Mouse (Mus musculus) spleen, adult 2 months (tissue): ENCODE data around the gene Cobl. TPM values are rescaled to one million over a fixed set of nuclear protein-coding genes. Genes with fewer than 3 reads are reported as not detected.

ENCODE experiments used
- DNase-seq, 2 experiments: peaks; one replicate each; pipeline versions ENCODE4 v3.0.0 to v3.0.0-alpha.2; 2012 to 2021; ENCODE audit warnings: low spot score in 2 of 2, low read depth in 1 of 2
- H3K27ac ChIP-seq: fragments of 200-500 bp; 2 replicates; pipeline ENCODE4 v1.5.1; 2012; ENCODE audit warnings: low read length, inconsistent platforms; ENCODE audit not compliant: insufficient read depth
- H3K27me3 ChIP-seq: fragments of 200-500 bp; 2 replicates; pipeline ENCODE4 v1.6.1; 2012; ENCODE audit warnings: mild to moderate bottlenecking, moderate library complexity, low read length, inconsistent platforms; ENCODE audit not compliant: control insufficient read depth, insufficient read depth
- H3K36me3 ChIP-seq: fragments of 200-500 bp; 2 replicates; pipeline ENCODE4 v1.6.1; 2012; ENCODE audit warnings: mild to moderate bottlenecking, low read length, inconsistent platforms; ENCODE audit not compliant: control insufficient read depth, insufficient read depth
- H3K4me1 ChIP-seq: fragments of 200-500 bp; 2 replicates; pipeline ENCODE4 v1.6.1; 2011; ENCODE audit warnings: inconsistent platforms; ENCODE audit not compliant: control insufficient read depth, insufficient read depth, insufficient read length
- H3K4me3 ChIP-seq: fragments of 200-500 bp; 2 replicates; pipeline ENCODE4 v1.5.1; 2011; ENCODE audit warnings: mild to moderate bottlenecking, inconsistent platforms; ENCODE audit not compliant: insufficient read depth, insufficient read length; ENCODE audit errors: extremely low read depth
- CTCF ChIP-seq: fragments of 200-500 bp; IDR thresholded peaks from 2 replicates; pipeline ENCODE4 v1.5.1; 2011; ENCODE audit warnings: mild to moderate bottlenecking, inconsistent platforms; ENCODE audit not compliant: insufficient read depth, insufficient read length, insufficient replicate concordance; ENCODE audit errors: extremely low read depth
- POLR2A ChIP-seq: fragments of 200-500 bp; IDR thresholded peaks from 2 replicates; pipeline ENCODE4 v1.6.1; 2011; ENCODE audit warnings: low read depth, low read length, inconsistent platforms
- WGBS: fragments of 180-500 bp; shearing (Covaris S2); methylation state at CpG from one replicate; pipeline ENCODE4 v1.1.7; 2018; 5-methylcytosine and 5-hydroxymethylcytosine counted together
- polyA plus RNA-seq: library from polyadenylated mRNA; depleted of rRNA; stranded (reverse); fragments of >200 nt; gene quantifications from 2 replicates; pipeline ENCODE4 v1.2.3, GENCODE M21; 2012

Cobl gene
- polyA plus RNA-seq, 1 experiment = 0.32 TPM

DNA sequence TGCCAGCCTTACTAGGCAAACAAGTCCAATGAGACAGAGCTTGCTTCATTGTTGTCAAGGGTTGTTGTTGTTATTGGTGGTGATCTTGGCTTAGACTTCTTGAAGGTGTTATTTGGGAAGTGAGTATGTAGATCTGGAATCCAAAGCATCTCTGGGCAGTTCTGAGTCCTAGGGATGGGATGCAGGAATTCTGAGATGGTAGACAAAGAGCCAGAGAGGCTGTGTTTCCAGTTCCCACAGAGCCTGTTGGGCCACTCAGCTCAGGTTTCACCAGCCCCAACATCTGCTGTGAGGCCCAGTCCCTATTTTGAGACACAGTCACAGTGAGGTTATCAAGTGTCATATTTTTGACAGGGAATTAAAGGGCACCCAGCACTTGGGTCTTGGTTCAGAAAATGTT, 68.6 kb downstream of the Cobl start:
- TF ChIP-seq CTCF = no peak
- DNase-seq = no peak
- Histone ChIP-seq H3K4me1 (no peaks in the 10 kb centered on the region), H3K4me3 (no peak overlapping the region), H3K36me3 (no peaks in the 10 kb centered on the region), H3K27me3 (no peaks in the 10 kb centered on the region), H3K27ac (no peak overlapping the region)

DNA sequence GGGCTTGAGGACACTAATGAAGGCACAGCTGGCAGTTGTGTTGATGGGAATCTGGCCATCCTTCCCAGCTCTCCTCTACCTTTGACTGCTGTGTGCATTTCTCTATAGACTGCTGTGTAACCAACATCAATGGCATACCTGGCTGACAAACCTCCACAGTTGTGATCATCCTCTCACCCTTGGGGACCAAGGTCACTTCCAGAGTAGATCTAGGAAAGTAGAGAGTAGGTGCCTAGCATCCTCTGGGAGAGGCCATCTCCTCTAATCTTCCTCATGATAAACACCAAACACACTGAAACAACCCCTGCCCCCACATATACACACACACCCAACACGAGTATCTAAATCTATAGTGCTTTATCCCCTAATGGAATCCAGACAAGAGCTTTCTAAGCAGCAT, 70.1 kb downstream of the Cobl start:
- Histone ChIP-seq H3K27ac (no peak overlapping the region), H3K27me3 (no peaks in the 10 kb centered on the region), H3K4me1 (no peaks in the 10 kb centered on the region), H3K36me3 (no peaks in the 10 kb centered on the region), H3K4me3 (no peak overlapping the region)
- TF ChIP-seq CTCF (no peak), POLR2A (no peak)
- 75% methylated on average over 1 of the region's 1 CpGs for WGBS
- no peak for DNase-seq

DNA sequence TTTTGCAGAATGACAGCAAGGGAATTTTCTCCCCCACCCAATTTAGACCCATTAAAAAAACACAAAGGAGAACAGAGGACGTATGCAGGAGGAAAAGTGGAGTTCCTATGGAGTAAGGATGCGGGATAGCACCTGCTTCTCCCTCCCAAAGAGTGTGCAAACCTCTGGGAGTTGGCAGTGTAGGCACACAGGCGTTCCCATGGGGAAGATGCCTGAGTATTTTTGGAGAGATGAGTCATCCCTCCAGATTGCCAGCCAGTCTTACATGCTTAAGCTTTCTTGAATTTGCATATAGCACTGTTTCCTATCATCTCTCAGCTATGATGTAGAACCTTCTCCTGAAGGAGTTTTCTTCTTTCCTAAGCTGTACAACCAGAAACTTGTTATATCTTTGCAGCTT, 70.6 kb downstream of the Cobl start:
- H3K27ac ChIP-seq = no peak overlapping the region
- H3K4me1 ChIP-seq = no peaks in the 10 kb centered on the region
- WGBS = 62% methylated on average over 3 of the region's 3 CpGs
- no peaks in the 10 kb centered on the region for H3K27me3 ChIP-seq
- DNase-seq = no peak
- no peak overlapping the region for H3K4me3 ChIP-seq
- no peaks in the 10 kb centered on the region for H3K36me3 ChIP-seq
- no peak for TF ChIP-seq POLR2A
- TF ChIP-seq CTCF = no peak

DNA sequence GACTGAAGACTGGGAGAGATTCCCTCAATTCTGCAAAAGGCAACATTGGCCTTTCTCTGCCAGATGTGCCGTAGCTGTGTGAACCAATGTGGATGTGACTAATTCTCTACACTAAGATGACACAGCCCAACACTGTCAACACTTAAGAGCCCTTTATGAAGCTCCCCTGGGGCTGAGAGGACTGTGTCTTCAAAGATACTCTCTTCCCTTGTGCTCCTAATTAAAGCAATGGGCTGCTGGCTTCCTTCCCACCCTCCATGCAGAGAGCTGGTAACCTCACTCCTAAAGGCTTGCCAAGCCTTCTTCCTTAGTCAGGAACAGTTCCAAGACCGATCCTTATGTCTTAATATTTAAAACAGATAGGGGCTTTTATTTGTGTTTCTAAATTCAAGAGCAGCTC, 79.9 kb downstream of the Cobl start:
- Histone ChIP-seq H3K27me3 (no peaks in the 10 kb centered on the region), H3K4me3 (no peak overlapping the region), H3K27ac (no peak overlapping the region), H3K36me3 (no peaks in the 10 kb centered on the region), H3K4me1 (no peaks in the 10 kb centered on the region)
- no peak for DNase-seq
- WGBS = 72% methylated on average over 2 of the region's 2 CpGs
- TF ChIP-seq POLR2A = no peak
- no peak for TF ChIP-seq CTCF

DNA sequence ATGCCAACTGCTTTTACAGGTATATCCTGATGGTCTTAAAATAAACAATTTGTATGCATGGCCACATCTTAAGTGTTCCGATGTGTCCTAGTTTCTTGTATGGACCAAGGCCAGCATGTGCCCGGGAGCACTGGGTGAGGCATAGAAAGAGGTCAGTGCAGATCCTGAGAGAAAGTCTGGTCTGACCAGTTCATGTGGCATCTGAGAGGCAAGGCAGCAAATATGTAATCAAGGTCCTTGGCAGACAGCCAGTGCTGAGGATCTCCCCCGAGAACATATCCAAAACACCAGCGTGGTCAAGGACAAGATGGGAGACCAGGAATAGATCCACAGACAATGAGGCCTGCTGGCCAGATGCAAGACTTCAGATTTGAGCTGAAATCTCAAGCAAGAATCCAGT, 81.8 kb downstream of the Cobl start:
- no peak for TF ChIP-seq CTCF
- TF ChIP-seq POLR2A = no peak
- Histone ChIP-seq H3K27ac (no peak overlapping the region), H3K36me3 (no peaks in the 10 kb centered on the region), H3K4me1 (no peaks in the 10 kb centered on the region), H3K27me3 (no peaks in the 10 kb centered on the region), H3K4me3 (no peak overlapping the region)
- no peak for DNase-seq
- 83% methylated on average over 4 of the region's 4 CpGs for WGBS

DNA sequence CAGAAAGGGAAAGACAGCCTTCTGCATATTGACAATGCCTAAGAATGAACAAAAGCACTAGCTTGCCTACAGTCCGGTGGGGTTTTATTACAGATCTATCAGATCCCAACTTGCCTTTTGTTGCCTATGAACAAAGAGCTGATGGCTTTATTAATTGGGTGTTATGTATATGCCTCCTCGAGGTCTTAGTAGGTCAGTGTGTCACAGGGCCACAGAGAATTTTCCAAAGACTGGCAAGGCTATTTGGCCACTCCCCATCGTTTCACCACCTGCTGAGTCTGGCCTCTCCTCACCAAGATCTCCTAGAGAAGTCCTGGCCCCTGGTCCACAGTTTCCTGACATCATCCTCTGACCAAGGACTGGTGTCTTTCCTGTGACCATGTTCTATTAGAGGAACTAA, 83.7 kb downstream of the Cobl start:
- H3K4me3 ChIP-seq = no peak overlapping the region
- DNase-seq = no peak
- 73% methylated on average over 3 of the region's 3 CpGs for WGBS
- H3K4me1 ChIP-seq = no peaks in the 10 kb centered on the region
- no peaks in the 10 kb centered on the region for H3K36me3 ChIP-seq
- H3K27me3 ChIP-seq = no peaks in the 10 kb centered on the region
- no peak overlapping the region for H3K27ac ChIP-seq
- TF ChIP-seq CTCF (no peak), POLR2A (no peak)

DNA sequence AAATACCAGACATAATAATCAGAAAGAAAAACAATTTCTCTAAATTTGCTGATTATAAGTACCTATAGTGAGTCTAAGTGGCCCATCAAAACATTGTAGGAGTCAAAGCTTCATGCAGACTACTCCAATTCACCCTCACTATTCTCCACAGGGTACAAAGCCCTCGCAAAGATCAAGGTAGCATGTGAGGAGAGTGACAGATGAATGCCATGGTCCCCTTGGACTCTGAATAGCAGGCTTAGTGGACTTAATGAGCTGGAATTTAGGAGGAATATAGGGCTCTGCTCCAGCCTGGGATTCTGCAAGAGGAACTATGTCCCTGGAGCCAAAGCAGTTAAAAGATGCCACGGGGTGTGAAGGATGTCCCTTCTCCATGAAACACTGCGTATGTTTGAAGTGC, 88.1 kb downstream of the Cobl start:
- no peak overlapping the region for H3K27ac ChIP-seq
- WGBS = 82% methylated on average over 3 of the region's 3 CpGs

More for the DNA sequence above, 88.1 kb downstream of the Cobl start:
- TF ChIP-seq POLR2A (no peak), CTCF (no peak)
- Histone ChIP-seq H3K36me3 (no peaks in the 10 kb centered on the region), H3K4me1 (no peaks in the 10 kb centered on the region), H3K4me3 (no peak overlapping the region), H3K27me3 (no peaks in the 10 kb centered on the region)
- DNase-seq = no peak
